Mouse (Mus musculus): ENCODE data around the gene Eprs. TPM values are rescaled to one million over a fixed set of nuclear protein-coding genes. Genes with fewer than 3 reads are reported as not detected.
"Not testable (repeated sequence)": the region's sequence is repeated elsewhere in the genome, so short reads cannot be mapped to it uniquely, and the experiment has no call there.

Eprs gene
- 31.6 and 32.1 TPM in 2 replicates for polyA plus RNA-seq (2012; ENCODE audit: insufficient read depth, insufficient read length, missing spikeins)

GRCm38 (mm10) chr1:185362677-185363520 lies at the start of gene Eprs:
Gene Eprs, plus strand, starts transcription at chr1:185363044.
- no peak for TF ChIP-seq CTCF (IDR thresholded peaks at IDR 0.05; ENCODE audit: low read depth, low read length)
- peaks cover 20% of the 10 kb centered on the region for H3K4me1 ChIP-seq (ENCODE audit: control insufficient read depth, insufficient read depth, low read length)
- H3K27ac ChIP-seq (ENCODE audit: insufficient read depth, low read depth, low read length), result peak within 1 kb of the TSS; percentile 77
- H3K4me3 ChIP-seq (ENCODE audit: insufficient read depth, low read length), result peak within 1 kb of the TSS; percentile 100

- TF ChIP-seq POLR2A (IDR thresholded peaks at IDR 0.05; ENCODE audit: borderline replicate concordance, low read depth, low read length), result no peak
- no peak for TF ChIP-seq CTCF (IDR thresholded peaks at IDR 0.05; ENCODE audit: low read depth, low read length)
- no peaks in the 10 kb centered on the region for H3K4me1 ChIP-seq (ENCODE audit: control insufficient read depth, insufficient read depth, low read length)
- no peak overlapping the region for H3K27ac ChIP-seq (ENCODE audit: insufficient read depth, low read depth, low read length)
- no peak overlapping the region for H3K4me3 ChIP-seq (ENCODE audit: insufficient read depth, low read length)
Measured at GRCm38 (mm10) chr1:185314546-185314945, 48.3 kb upstream of the Eprs start.

- TF ChIP-seq CTCF (IDR thresholded peaks at IDR 0.05; ENCODE audit: low read depth, low read length) (no peak), POLR2A (IDR thresholded peaks at IDR 0.05; ENCODE audit: borderline replicate concordance, low read depth, low read length) (no peak)
- Histone ChIP-seq H3K4me1 (ENCODE audit: control insufficient read depth, insufficient read depth, low read length) (no peaks in the 10 kb centered on the region), H3K27ac (ENCODE audit: insufficient read depth, low read depth, low read length) (no peak overlapping the region), H3K4me3 (ENCODE audit: insufficient read depth, low read length) (no peak overlapping the region)
Measured at GRCm38 (mm10) chr1:185315846-185316568, 46.8 kb upstream of the Eprs start.

DNA sequence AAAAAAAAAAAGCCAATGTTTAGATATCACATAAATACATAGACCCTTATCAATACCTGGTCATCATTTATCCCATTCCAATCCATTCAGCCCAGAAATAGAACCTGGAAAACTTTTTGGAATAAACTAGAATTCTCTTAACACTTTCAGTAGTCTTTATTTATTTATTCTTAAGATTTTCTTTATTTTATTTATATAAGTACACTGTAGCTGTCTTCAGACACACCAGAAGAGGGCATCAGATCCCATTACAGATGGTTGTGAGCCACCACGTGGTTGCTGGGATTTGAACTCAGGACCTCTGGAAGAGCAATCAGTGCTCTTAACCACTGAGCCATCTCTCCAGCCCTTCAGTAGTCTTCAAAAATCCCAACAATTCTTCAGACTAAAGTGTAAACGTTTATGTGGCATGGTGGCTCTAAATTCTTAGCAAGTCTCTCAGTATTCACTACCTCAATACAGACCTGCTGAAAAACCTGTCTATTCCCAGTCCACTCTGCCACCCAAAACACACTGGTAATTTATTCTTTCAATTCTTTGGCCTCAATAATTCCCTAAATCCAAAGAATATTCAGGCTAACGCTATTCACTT lies 35.0 kb upstream of the Eprs start:
- not testable (repeated sequence) for H3K4me1 ChIP-seq (ENCODE audit: control insufficient read depth, insufficient read depth, low read length); H3K27ac ChIP-seq (ENCODE audit: insufficient read depth, low read depth, low read length)
- peak overlapping the region; percentile 89; the same call in 1 of the 2 replicates for H3K4me3 ChIP-seq (ENCODE audit: insufficient read depth, low read length)

DNA sequence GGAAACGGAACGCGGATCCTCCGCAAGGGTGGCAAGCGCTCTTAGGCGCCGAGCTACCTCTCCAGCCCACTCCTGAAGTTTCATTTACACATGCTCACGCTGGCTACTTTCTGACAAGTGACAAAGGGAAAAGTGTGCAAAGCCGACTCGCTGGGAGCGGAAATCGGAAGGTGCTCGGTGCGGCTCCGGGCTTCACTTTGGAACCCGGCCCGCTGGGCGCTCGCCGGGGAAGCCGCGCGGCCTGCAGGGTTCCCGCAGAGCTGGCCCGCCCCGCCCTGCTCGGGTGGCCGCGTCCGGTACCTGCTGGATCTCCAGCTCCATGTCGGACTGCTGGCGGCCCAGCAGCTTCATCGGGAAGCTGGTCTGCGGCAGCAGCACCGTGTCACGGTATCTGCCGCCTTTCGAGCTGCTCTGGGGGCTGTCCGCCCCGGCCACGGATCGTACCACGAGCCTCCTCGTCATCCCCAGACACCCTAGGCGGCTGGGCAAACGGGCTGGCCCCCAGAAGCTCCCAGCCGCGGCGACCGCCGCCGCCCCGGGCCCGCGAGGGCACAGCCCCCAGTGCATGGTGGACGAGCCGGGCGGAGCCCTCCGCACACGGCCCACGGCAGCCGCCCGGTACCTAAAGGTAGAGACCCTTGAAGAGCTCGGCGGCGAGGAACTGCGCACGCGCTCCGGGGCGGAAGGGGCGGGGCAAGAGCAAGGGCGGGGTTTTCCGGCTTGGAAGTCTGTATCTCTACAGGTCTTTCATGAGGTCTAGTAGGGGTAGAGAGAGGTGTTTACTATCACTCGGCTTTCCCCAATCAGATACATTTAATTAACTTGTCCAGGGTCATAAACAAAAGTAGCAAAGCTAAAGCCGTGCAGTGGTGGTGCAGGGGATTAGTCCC lies 33.9 kb upstream of the Eprs start, which contains the start of gene Iars2:
Gene Iars2 (minus strand): TSS at position 676 of the 890 bp plus-strand sequence.
- H3K4me1 ChIP-seq (ENCODE audit: control insufficient read depth, insufficient read depth, low read length), result peaks cover 13% of the 10 kb centered on the region
- peak within 1 kb of the TSS; percentile 62 for H3K27ac ChIP-seq (ENCODE audit: insufficient read depth, low read depth, low read length)
- no peak for TF ChIP-seq POLR2A (IDR thresholded peaks at IDR 0.05; ENCODE audit: borderline replicate concordance, low read depth, low read length)
- no peak for TF ChIP-seq CTCF (IDR thresholded peaks at IDR 0.05; ENCODE audit: low read depth, low read length)
- peak within 1 kb of the TSS; percentile 89 for H3K4me3 ChIP-seq (ENCODE audit: insufficient read depth, low read length)

DNA sequence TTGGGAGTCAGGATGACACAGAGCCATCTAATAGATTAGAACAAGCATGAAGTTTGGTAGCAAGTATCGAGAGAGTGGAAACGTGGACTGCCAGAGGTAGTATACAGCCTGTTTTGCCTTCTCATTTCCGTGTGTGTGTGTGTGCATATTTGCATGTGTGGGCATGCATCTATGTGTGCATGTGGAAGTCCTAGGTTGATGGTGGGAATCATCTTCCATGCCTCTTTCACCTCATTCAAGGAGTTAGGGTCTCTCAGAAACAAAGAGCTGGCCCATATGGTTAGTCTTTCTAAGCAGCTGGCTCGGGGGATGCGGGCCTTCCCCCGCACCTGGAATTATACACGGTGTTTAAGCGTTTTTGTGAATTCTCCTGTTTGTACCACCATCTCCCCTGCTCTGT lies 33.0 kb upstream of the Eprs start:
- Histone ChIP-seq H3K27ac (ENCODE audit: insufficient read depth, low read depth, low read length) (no peak overlapping the region), H3K4me1 (ENCODE audit: control insufficient read depth, insufficient read depth, low read length) (peaks cover 20% of the 10 kb centered on the region), H3K4me3 (ENCODE audit: insufficient read depth, low read length) (no peak overlapping the region)
- TF ChIP-seq CTCF (IDR thresholded peaks at IDR 0.05; ENCODE audit: low read depth, low read length), result no peak
- no peak for TF ChIP-seq POLR2A (IDR thresholded peaks at IDR 0.05; ENCODE audit: borderline replicate concordance, low read depth, low read length)

DNA sequence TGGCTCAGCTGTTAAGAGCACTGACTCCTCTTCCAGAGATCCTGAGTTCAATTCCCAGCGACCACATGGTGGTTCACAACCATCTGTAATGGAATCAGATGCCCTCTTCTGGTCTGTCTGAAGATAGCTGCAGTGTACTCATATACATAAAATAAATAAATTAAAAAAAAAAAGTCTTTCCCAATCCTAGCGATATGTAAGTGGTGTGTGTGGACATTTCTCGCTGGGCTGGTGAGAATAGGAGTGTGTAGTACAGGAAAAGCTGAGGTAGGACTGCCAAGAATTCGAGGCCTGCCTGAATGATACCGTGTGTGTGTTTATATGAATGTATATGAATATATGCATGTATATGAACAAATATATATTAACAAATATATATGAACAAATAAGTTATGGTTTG lies 31.5 kb upstream of the Eprs start:
- TF ChIP-seq POLR2A (IDR thresholded peaks at IDR 0.05; ENCODE audit: borderline replicate concordance, low read depth, low read length) (no peak), CTCF (IDR thresholded peaks at IDR 0.05; ENCODE audit: low read depth, low read length) (no peak)
- no peak overlapping the region; the same call in 1 of the 2 replicates for H3K4me3 ChIP-seq (ENCODE audit: insufficient read depth, low read length)
- peaks cover 26% of the 10 kb centered on the region for H3K4me1 ChIP-seq (ENCODE audit: control insufficient read depth, insufficient read depth, low read length)
- H3K27ac ChIP-seq (ENCODE audit: insufficient read depth, low read depth, low read length), result no peak overlapping the region

- H3K4me3 ChIP-seq (ENCODE audit: insufficient read depth, low read length), result peak within 1 kb of the TSS; percentile 72
- no peak for TF ChIP-seq CTCF (IDR thresholded peaks at IDR 0.05; ENCODE audit: low read depth, low read length)
- TF ChIP-seq POLR2A (IDR thresholded peaks at IDR 0.05; ENCODE audit: borderline replicate concordance, low read depth, low read length), result no peak
- peaks cover 26% of the 10 kb centered on the region for H3K4me1 ChIP-seq (ENCODE audit: control insufficient read depth, insufficient read depth, low read length)
- H3K27ac ChIP-seq (ENCODE audit: insufficient read depth, low read depth, low read length), result peak within 1 kb of the TSS; percentile 54
Measured at GRCm38 (mm10) chr1:185331983-185332430, 30.8 kb upstream of the Eprs start, which contains the start of gene Bpnt1. Gene Bpnt1, plus strand, starts transcription at chr1:185332149.

GRCm38 (mm10) chr1:185333651-185334050 lies 29.2 kb upstream of the Eprs start:
- H3K27ac ChIP-seq (ENCODE audit: insufficient read depth, low read depth, low read length), result no peak overlapping the region
- peaks cover 26% of the 10 kb centered on the region for H3K4me1 ChIP-seq (ENCODE audit: control insufficient read depth, insufficient read depth, low read length)
- H3K4me3 ChIP-seq (ENCODE audit: insufficient read depth, low read length), result no peak overlapping the region
- no peak for TF ChIP-seq POLR2A (IDR thresholded peaks at IDR 0.05; ENCODE audit: borderline replicate concordance, low read depth, low read length)
- TF ChIP-seq CTCF (IDR thresholded peaks at IDR 0.05; ENCODE audit: low read depth, low read length), result no peak
